Mouse (Mus musculus) G1E (cell line): ENCODE results near the gene Socs7.

ENCODE experiments used
- CTCF ChIP-seq: IDR thresholded peaks from 2 replicates; pipeline ENCODE4 v1.5.1; 2012; ENCODE audit warnings: low read depth, low read length, inconsistent platforms, mixed read lengths
- GATA1 ChIP-seq: IDR thresholded peaks from 2 replicates; pipeline ENCODE4 v1.6.1; 2012; ENCODE audit warnings: borderline replicate concordance, low read length, inconsistent platforms, mixed read lengths

DNA sequence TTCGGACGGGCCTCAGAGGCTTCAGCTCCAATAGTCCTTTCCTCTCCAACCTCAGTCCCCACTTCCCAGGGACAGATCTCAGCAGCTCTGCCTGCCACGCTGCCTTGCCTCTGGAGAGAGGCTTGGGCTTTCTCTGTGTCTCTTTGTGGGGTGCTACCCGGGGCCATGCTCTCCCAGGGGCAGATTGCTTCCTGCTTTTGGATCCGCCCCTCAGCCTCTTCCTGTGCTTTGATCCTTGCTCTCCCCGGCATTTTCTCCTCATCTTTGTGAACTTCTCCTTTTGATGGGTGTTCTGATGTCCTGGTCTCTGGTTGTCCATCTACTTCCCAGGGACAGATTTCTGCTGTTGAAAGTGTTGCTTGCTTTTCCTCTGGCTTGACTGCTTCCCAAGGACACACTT is 26.1 kb upstream of the Socs7 start:
- TF ChIP-seq CTCF (no peak), GATA1 (no peak)
